Mouse (Mus musculus) embryo, embryonic 9.5 days (tissue): Measurements from ENCODE around the gene Adra2c.
A peak's percentile ranks its signal among the peaks of the same experiment; 100 is the strongest.

Source experiments
- DNase-seq: peaks from one replicate; pipeline ENCODE4 v3.0.0-alpha.2; 2017; ENCODE audit errors: extremely low spot score

Gene Adra2c

DNA sequence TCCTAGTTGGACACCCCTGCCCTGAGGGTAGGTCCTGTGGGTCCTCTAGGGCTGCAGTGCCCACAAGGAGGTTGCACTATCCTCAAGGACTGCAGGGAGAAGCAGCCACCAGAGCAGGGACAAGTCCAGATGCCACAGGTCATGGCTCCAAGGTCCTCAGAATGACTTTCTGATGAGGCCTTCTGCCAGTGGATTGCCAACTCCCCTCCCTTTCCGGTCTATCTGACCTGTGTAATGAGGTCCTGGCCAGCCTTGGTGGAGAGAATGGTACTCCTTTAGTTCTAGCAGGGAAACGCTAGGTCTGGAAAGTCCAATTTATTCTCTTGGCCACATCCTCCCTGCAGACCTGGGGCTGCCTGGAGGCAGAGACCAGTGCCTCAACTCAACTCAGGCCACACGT lies at the start of gene Adra2c:
TSS of gene Adra2c (plus strand) at position 301 of the 400 bp plus-strand sequence.
- no peak for DNase-seq

DNA sequence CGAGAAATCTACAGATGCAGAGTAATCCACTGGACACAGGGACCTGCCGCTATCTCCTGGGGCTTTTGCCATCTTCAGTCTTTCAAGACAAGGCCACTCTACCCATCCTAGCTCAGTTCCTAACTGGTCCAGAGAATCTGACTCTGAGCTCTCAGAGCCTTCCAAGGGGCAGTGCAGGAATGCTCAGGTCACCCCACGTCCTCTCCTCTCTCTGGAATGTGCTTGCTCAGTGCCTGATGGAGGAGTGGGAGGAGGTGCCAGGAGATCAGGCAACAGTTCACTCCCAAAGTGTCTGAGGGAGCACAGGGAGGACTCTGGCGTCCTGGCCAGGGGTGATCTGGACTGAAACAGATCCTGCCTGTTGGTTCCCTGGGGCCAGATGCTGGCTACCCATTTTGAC lies 45.0 kb upstream of the Adra2c start:
- no peak for DNase-seq

DNA sequence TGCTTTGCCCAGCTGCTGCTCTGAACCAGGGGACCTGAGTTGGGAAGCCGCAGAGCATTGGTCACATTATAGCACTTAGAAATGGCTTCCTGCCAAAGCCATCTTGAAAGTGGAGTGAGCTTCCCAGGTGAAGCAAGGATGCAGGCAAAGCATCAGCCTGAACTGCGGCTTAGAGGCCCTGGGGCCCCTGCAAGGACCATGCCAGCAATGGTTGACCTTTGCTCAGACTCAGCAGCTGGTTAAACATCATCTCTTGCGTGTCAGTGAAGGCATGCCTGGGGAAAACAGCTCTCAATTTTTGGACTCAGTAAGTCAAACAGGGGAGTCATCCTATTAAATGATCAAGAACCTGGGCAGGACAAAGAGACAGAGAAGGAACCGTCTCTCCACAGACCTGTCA lies 40.4 kb upstream of the Adra2c start:
- no peak for DNase-seq

DNA sequence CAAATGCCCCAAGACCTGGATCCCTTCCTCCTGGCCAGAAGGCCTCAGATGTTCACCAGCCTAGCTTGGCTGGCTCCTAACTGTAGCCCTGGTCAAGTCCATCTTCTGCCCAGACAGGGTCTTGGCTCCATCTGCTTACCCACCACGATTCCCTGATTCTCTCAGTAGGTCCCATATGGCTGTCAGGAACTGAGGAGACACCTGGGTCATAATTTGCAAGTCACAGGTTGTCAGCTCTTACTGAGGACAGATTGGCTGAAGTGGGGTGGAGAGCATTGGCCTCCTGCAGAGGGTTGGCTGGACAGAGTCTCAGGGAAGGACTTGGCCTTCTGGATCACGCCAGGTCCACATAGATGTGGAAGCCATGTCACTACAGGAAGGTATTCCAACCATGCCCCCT lies 39.5 kb upstream of the Adra2c start:
- DNase-seq = no peak

DNA sequence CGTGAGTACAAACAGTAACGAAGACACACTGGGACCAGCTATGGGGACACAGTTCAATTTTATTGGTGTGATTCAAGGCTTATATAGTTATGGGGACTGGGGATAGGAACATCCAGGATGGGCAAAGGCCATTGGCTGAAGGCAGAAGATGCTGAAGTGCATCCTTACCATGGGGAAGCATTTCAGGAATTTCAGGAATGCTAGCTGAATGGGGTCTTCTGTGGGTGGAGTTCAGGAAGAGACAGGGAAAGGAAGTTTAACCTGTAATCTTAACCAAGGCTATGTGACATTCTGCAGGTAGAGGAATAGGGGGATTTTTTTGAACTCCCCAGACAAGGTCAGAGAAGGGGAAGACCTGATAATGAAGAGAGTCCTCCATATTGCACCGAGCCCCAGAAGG lies 36.6 kb upstream of the Adra2c start:
- no peak for DNase-seq

DNA sequence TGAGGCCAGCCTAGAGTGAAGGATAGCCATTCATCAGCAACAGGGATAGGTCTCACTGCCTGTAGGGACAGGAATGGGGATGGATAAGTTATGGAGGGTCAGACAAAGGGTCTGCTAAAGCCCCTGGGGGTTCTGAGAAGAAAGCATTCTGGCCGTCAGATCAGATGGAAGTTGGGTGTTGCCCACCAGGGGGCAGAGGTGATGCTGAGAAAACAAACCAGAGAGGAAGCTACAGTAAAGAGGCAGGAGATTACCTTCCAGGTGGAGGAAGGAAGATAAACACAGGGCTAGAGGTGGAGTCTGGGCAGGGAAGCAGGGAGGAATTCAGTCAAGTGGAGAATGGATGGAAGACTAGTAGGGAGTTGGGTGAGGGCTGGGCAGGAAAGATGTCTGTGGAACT lies 33.9 kb upstream of the Adra2c start:
- DNase-seq = peak; percentile 42

DNA sequence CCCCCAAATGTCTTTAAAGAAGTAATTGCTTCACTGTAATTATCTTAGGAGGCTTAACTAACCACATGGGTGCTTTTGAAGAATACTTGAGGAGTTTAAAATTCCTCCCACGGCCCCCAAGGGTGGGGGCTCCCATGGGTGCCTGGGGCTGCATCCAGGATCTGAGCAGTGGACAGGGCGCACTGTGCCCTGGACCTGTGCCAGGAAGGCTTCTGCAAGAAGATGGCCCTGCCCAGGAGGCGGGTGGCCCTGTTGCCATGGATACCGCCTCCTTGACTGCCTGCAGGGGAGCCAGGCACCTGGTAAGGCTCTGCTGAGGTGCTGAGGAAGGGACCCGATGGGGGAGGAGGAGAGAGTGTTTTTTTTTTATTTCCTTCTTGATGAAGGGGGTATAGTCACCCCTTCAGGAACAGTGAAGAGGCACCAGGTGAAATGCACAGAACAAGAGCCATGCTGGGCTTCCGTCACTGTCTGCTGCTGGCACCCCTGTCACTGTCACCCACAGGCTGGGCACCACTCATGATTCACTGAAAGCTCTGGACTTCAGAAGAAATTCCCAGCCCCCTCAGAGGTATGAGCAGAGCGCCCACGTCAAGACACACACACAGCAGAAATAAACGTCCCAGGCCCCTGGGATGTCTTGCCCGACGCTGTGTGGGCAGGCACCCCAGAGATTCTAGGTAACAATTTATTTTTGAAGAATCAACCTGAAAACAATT lies 32.4 kb upstream of the Adra2c start:
- DNase-seq = no peak

DNA sequence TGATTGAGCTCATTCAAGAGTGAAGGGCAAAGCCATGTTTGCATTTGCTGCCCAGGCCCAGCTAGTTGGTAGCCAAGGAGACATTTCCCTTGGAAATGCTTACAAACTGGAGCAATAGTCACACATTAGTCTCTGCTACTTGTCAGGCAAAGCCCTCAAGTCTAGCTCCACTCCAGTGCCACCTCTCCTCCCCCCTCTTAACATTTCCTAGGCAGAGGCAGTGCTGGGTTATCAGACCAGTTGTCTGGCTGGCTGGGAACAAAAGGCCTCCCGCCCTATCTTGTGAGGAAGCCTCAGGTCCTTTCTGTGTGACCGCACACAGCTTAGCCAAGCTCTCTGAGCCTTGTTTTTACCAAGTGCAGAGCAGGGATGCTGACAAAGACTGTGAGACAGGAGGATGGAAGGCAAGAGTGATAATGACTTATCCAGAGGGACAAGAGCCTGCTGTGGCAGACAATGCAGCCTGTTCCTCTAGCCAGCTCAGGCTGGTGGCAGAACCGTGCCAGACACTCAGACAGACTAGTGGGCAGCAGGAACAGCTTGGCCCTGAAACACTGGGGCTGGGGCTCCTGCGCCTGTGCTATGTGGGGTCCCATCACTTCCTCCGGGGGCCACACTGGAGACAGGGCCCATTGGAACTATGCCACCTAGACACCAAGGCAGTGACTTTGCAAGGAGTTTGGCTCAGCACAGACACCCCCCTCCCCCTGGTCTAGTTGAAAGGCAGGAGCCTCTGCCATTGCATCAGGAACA lies 23.0 kb upstream of the Adra2c start:
- no peak for DNase-seq

DNA sequence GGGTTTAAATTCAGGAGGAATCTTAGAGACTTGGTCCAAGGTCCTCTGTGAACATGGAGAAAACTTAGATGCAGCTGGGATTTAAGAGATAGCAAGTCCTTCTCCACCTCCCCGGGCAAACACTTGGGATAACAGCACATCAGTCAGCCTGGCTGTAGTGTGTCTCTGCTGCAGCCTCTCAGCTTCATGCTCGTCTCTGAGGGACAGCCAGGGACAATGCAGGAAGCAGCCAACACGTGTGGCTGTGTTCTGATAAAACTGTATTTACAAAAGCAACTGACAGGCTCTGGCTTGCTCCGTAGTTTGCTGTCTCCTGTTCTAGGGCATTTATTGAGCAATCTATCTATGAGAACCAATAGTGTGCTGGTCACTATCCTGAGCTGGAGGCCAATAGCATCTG lies 14.4 kb upstream of the Adra2c start:
- DNase-seq = no peak

DNA sequence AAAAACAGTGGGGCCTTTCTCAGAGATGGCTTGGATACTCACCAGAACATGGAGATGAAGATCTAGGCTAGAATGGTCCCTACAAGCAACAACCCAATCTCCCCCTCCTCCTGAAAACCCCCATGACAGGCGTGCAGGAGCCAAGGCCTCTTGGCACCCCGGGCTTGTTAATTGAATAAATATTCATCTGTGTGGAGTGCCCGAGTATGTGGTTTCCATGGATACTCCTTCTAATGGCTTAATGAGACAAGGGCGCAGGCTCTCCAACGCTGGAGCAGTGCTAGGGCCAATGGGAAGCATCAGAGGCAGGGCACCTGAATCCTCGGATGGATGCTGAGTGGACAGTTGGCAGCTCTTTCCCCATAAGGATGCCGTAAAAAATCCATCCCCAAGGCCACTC lies 10.6 kb upstream of the Adra2c start:
- no peak for DNase-seq

DNA sequence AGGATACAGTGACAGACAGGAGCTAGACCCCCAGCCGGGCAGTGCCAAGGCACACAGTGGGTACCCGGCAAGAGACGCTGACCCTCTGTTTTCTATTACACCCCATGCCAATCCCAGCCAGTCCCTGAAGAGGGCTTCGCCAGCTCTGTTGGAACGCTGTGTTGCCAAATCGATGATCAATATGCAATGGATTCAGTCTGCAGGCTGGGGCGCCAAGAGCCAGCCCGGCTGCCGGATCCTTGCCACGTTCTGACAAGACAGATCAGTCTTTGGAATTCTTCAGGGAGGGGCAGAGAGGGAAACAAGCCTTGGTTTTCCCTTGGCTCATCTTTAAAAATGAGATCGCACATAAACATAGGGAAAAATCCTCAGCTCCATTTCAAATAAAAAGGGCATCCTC lies 2.8 kb upstream of the Adra2c start:
- DNase-seq = no peak

DNA sequence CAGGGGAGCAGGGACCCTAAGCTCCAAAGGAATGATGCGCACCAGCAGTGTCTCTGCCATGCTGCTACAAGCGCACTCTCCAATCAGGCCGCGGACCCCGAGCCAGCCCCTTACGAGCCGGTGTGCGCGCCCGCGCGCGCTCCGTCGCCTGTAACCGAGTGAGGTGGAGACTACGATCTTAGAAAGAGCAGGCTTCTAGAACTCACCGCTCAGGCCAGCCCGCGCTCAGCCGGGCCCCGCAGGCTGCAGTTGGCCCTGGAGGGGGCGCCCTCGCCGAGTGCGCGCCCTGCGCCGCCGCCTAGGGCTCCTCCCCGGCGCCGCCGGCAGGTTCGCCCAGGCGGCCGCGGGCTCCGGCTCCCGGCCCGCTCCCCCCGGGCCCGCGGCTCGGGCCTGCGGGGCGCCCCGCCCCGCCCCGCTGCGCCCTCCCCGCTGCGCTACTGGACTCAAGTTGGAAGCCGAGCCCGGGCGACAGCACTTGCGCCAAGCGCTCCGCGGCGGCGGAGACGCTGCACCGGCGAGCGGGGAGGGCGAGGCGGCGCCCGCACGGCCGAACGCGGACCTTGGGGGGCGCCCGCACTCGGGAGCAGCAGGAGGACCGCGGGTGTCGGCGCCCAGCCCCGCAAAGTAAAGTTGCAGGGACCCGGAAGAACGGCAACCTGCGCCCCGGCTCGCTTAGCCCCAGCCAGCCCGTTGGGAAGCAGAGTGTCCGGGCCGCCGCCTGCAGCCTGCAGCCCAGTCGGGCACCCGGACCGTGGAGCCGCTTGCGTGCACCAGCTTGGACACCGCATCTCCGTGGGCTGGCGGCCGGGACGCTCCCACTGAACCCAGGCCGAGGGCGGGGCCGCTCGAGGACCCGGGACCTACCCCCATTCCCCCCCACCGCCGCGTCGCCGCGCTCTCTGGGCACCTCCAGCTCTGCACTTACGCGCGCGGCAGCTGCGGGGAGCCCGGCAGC lies 899 bp downstream of the Adra2c start:
- peak; percentile 66 for DNase-seq

DNA sequence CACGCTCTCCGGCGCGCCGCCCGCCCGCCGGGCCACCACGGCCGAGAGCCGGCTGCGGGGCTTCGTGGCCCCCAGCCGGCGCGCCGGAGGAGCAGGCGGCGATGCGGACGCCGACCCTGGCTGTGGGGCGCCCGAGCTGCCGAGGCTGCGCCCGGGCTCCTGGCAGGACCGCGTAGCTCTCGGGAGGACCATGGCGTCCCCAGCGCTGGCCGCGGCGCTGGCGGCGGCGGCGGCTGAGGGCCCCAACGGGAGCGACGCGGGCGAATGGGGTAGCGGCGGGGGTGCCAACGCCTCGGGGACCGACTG lies 1.5 kb downstream of the Adra2c start:
- DNase-seq = peak; percentile 28

DNA sequence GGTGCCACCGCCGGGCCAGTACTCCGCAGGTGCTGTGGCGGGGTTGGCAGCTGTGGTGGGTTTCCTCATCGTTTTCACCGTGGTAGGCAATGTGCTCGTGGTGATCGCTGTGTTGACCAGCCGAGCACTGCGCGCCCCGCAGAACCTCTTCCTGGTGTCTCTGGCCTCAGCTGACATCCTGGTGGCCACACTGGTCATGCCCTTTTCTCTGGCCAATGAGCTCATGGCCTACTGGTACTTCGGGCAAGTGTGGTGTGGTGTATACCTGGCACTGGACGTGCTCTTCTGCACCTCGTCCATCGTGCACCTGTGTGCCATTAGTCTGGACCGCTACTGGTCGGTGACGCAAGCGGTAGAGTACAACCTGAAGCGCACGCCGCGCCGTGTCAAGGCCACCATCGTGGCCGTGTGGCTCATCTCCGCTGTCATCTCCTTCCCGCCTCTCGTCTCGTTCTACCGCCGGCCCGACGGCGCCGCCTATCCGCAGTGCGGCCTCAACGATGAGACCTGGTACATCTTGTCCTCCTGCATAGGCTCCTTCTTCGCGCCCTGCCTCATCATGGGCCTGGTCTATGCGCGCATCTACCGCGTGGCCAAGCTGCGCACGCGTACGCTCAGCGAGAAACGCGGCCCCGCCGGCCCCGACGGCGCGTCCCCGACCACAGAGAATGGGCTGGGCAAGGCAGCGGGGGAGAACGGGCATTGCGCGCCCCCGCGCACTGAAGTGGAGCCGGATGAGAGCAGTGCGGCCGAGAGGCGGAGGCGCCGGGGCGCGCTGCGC lies 2.1 kb downstream of the Adra2c start:
- DNase-seq = peak; percentile 52

DNA sequence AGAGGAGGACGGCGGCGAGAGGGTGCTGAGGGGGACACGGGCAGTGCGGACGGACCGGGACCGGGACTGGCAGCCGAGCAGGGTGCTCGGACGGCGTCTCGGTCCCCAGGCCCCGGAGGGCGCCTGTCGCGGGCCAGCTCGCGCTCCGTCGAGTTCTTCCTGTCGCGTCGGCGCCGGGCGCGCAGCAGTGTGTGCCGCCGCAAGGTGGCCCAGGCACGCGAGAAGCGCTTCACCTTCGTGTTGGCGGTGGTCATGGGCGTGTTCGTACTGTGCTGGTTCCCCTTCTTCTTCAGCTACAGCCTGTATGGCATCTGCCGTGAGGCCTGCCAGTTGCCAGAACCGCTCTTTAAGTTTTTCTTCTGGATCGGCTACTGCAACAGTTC lies 2.7 kb downstream of the Adra2c start:
- DNase-seq = peak; percentile 14

DNA sequence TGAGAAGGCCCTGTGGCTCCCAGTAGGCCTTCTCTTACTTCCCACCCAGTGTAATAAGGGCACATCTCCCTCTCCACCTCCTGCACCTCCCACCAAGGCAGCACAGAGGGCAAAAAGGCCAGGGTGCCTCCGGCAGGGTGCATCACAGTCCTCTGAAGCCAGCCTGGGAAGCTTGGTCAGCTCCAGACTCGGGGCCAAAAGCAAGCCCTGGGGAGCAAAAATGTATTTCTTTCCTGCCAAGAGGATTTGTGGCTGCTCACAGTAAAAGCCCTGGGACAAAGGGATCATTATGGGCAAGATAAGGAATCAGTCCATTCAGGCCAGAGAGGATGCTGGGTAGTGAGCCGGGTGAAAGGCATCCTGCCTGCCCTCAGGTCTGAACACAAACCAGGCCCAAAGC lies 7.2 kb downstream of the Adra2c start:
- no peak for DNase-seq

DNA sequence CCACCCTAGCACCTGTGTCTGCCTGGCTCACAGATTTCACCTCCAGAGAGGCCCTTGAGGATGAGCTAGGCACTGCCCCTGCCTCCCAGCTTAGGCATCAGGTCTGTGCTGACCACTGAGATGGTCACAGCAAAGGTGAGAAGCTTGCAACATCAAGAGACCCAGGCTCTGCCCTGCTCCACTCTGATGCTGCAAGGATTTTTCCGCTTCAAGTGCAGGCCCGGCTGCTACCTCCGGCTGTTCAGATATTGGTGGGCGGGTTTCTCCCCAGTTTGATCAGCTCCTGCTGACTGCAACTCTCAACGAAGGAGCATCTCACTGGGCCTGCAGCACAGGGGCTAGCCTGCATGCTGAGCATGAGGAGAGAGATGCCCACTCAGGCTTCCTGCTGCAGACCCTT lies 8.1 kb downstream of the Adra2c start:
- no peak for DNase-seq

DNA sequence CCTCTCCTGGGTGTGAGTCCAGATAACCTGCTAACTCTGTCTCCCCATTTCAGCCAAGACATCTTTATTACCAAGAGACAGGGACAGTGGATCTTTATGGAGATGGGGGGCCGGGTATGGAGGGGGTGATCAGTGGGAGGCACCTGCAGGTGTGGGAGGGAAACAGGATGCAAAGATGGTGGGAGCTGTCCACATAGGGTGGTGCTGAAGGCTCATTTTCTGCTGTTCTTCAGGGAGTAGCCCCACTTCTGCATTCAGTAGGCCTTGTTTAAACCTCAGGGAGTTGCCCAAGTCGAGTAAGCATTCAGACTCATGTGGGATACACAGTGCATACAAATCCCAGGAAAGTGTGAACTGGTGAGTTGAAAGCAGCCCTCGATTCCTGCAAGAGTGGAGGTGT lies 21.5 kb downstream of the Adra2c start:
- DNase-seq = peak; percentile 58

DNA sequence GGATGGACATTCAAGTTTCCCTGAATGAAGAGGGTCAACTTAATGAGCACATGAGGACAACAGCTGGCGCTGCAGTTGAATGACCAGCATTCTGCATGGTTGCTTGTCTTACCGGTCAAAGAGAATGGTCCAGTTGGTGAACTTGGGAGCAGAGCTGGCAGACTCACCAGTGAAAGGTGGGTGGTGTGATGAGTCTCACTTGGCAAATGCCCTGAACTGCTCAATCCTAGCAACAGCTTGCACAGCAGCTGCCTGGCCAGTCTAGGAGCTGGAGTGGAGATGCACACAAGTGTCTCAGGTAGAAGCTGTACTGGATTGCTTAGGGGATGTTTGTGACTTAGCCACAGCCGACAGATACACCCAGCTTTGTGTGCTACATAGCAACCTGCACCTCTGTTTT lies 26.1 kb downstream of the Adra2c start:
- no peak for DNase-seq

DNA sequence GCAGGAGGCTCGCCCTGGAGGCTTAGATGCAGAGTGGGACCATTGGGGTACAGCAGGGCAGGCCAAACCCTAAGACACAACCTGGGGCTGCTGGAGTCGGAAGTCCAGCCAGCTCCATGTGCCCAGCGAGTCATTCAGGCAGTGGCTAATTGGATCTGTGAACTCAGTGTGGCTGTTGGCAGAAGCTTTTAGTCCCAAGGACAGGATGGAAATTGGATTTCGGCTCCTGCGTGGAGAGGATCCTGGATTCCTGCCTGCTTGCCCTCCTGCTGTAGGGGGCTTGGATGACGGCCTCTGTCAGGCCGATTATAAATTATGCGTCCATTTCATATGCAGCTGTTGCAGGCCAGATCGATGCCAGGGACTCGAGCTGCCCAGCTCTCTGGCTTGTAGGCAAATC lies 27.2 kb downstream of the Adra2c start:
- no peak for DNase-seq

DNA sequence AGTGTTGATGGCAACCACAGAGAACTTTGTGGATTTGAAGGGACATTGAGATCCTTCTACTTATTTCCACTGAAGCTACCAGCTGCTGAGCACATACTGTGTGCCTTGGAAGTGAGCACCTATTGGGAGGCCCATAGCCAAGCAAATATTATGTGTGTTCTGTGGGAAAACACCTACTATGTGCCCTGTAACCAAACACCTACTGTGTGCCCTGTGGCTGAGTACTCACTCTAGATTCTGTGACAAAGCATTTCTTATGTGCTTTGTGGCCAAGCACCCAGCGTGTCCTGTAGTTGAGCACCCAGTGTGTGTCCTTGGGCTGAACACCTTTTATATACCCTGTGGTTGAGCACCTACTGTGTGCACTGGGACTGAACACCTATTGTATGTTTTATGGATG lies 28.6 kb downstream of the Adra2c start:
- no peak for DNase-seq

DNA sequence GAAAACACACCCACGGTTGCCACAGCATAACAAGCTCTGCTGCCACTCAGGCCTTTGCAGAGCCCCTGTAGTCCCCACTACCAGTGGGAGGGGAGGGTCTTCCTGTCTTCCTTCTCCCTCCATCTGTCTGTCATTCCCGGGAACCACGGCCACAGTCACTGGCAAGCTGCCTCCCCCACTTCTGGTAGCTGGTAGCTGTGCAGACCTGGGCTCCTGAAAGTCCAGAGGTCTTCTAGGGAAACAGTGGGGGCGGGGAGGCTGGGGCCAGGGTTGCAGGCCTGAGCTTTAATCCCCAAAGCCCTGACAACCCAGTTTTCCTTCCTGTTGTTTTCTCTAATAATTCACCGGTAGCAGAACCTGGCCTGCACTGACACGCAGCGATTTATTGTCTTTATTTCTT lies 31.7 kb downstream of the Adra2c start:
- no peak for DNase-seq
